Mouse (Mus musculus): ENCODE results near the gene Arg2.
"Not testable (repeated sequence)": the region's sequence is repeated elsewhere in the genome, so short reads cannot be mapped to it uniquely, and the experiment has no call there.

The Arg2 gene

GRCm38 (mm10) chr12:79170421-79170820 is 39.8 kb downstream of the Arg2 start:
- no peak for DNase-seq (ENCODE audit: low spot score in 2 of 2)

GRCm38 (mm10) chr12:79171269-79171995 is 40.9 kb downstream of the Arg2 start:
- no peak for DNase-seq (ENCODE audit: low spot score in 2 of 2)

- DNase-seq (ENCODE audit: low spot score in 2 of 2): peak; percentile 90 to 91
Observed at GRCm38 (mm10) chr12:79172019-79172941, 41.7 kb downstream of the Arg2 start, which contains the start of gene Vti1b. Vti1b (minus strand) TSS chr12:79172667.

- DNase-seq (ENCODE audit: low spot score in 2 of 2): no peak
Observed at GRCm38 (mm10) chr12:79173721-79174120, 43.1 kb downstream of the Arg2 start.

GRCm38 (mm10) chr12:79175998-79176397 is 45.4 kb downstream of the Arg2 start:
- no peak for DNase-seq (ENCODE audit: low spot score in 2 of 2)

- not testable (repeated sequence) for DNase-seq (ENCODE audit: low spot score in 2 of 2)
Observed at GRCm38 (mm10) chr12:79185160-79185559, 54.6 kb downstream of the Arg2 start.

- DNase-seq (ENCODE audit: low spot score in 2 of 2): peak; percentile 48 to 77
Observed at GRCm38 (mm10) chr12:79190931-79191673, 60.5 kb downstream of the Arg2 start.

- peak; percentile 54 to 64 for DNase-seq (ENCODE audit: low spot score in 2 of 2)
Observed at GRCm38 (mm10) chr12:79191701-79192100, 61.1 kb downstream of the Arg2 start.

- no peak for DNase-seq (ENCODE audit: low spot score in 2 of 2)
Observed at GRCm38 (mm10) chr12:79192193-79192592, 61.6 kb downstream of the Arg2 start, which contains the start of gene Rdh11. Rdh11 (minus strand) TSS chr12:79192293.

GRCm38 (mm10) chr12:79193441-79193840 is 62.9 kb downstream of the Arg2 start:
- DNase-seq (ENCODE audit: low spot score in 2 of 2): peak; percentile 32 to 38

- no peak for DNase-seq (ENCODE audit: low spot score in 2 of 2)
Observed at GRCm38 (mm10) chr12:79197105-79197504, 66.5 kb downstream of the Arg2 start.

GRCm38 (mm10) chr12:79201882-79202281 is 71.3 kb downstream of the Arg2 start:
- DNase-seq (ENCODE audit: low spot score in 2 of 2): no peak

All from right cerebral cortex, postnatal 36 days (tissue).